Mouse (Mus musculus): ENCODE measurements around the gene Lyst.
"Not testable (repeated sequence)": the region's sequence is repeated elsewhere in the genome, so short reads cannot be mapped to it uniquely, and the experiment has no call there.

The Lyst gene

DNA sequence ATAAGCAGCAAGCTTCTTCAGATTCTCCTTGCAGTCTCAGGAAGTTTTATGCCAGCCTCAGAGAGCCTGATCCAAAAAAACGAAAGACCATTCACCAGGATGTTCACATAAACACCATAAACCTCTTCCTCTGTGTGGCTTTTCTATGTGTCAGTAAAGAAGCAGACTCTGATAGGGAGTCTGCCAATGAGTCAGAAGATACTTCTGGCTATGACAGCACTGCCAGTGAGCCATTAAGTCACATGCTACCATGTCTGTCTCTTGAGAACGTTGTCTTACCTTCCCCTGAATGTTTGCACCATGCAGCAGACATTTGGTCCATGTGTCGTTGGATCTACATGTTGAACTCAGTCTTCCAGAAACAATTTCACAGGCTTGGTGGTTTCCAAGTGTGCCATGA lies 47.4 kb downstream of the Lyst start:
- no peak for DNase-seq (ENCODE audit: low spot score in 2 of 2)

DNA sequence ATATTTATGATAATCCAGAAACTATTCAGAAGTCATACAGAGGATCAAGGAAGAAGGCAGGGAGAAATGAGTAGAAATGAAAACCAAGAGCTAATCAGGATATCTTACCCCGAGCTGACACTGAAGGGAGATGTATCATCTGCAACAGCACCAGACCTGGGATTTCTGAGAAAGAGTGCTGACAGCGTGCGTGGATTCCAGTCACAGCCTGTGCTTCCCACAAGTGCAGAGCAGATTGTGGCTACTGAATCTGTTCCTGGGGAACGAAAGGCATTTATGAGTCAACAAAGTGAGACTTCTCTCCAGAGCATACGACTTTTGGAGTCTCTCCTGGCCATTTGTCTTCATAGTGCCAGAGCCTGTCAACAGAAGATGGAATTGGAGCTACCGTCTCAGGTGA lies 47.8 kb downstream of the Lyst start:
- no peak for DNase-seq (ENCODE audit: low spot score in 2 of 2)

DNA sequence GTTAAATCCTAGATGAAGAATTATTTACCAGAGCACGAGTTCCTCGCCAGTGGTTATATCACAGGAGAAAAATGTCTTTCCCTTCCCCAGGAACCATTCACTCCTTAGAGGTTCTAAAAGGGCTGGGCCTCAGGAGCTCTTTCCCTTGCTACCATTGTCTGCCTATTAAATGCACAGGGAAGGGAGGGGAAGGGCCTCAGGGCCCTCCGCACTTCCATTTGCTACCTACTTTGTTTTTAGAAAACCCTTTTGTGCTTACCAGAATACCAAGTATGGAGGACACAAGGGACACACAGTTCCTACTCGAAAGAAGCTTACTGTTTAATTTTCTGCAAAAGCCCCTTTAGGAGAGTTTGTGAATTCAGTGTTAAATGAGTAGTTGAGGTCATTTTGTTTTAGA lies 48.5 kb downstream of the Lyst start:
- DNase-seq (ENCODE audit: low spot score in 2 of 2), result no peak

DNA sequence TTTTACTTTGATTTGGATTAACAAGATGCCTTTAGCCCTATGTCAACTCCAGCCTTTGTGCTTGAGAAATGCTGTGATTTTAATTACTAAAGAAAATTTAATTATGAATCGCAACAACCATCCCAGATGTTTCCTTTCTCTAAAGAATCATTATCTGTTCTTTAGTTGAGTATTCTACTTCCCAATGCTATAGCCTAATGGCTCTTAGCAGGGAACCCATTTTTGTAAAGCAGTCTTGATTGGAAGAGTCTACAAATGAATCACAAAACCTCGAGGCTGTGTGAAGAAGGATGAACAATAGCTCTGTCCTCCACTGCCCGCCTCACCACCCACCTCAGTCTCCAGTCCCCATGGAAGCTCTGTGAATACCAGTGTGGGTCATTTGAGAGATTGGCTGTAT lies 57.1 kb downstream of the Lyst start:
- DNase-seq (ENCODE audit: low spot score in 2 of 2), result no peak

DNA sequence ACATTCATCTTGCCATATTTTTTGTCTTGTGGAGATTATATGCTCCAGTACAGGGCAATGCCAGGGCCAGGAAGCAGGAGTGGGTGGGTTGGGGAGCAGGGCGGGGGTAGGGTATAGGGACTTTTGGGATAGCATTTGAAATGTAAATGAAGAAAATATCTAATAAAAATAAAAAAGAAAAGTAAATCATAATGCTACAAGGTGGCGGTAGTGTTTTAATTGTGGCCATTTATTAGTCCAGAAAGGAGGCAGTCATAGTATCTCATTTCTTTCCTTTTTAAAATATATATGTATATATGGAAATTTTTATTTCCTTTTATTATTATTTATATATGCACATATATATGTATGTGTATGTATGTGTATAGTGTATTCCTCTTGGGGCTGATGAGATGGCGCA lies 65.3 kb downstream of the Lyst start:
- no peak for DNase-seq (ENCODE audit: low spot score in 2 of 2)

DNA sequence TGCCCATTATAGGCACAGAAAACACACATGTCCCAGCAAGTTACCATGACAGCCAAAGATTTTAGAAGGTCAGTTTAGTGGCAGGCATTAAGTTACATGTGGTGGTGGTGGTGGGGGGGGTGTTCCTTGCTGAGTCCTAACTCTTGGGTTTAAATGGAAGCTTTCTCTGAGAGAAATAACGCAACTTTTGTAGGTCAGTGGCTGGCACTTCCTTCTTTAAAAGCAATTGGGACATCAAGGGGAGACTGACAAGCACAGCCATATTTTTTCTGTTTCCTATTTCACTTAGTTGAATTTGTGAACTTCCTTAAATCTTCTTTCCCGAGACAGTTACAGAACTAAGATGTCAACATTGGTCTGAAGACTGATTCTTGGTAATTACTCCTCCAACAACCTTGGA lies 75.9 kb downstream of the Lyst start:
- not testable (repeated sequence) for DNase-seq (ENCODE audit: low spot score in 2 of 2)

DNA sequence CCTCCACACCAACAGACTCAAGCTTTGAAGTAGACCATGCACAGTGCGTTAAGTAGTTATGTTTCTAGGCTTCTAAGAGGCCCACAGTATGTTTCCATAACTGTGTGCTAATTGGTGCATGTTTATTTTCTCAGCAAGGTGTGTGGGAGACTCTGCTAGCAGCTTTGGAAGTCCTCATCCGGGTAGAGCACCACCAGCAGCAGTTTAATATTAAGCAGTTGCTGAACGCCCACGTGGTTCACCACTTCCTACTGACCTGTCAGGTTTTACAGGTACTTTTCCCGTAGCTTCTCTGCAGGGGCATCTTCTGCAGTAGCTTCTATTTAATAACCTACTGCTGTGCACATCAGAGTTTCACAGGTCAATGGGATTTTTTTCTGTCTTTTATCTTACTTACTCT lies 80.5 kb downstream of the Lyst start:
- no peak for DNase-seq (ENCODE audit: low spot score in 2 of 2)

DNA sequence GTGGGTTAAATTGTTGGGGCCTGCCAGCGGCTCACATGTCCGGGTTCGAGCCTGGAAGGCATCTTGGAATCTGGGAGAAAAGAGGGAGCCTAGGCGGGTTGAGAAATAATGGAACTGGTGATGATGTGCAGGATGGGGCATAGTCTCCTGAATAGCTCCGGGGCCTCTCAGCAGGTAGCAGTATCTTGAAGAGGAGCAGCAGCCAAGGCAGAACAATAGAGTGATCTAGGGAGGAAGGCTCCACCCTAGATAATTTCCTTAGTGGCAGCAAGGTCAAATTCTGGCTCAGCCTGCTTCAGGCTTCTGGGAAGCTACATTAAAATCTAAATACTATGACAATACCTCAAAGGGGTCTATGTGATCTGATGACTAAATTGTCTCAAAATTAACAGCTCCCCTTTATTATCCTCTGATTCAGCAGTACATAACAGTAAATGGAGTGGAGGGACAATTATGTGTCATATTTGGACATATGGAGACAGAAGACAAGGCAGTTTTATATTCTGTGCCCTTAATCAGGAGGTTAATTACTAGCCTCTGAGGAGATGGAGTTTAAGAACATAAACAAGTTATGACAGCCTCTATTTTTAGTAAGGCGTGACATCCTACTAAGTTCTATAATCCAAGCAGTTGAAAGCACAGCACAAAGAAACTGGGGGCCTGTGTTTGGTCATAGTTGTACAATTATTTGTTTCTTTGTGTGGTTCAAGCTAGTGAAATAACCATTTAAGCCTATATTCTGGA lies 81.6 kb downstream of the Lyst start:
- no peak for DNase-seq (ENCODE audit: low spot score in 2 of 2)

DNA sequence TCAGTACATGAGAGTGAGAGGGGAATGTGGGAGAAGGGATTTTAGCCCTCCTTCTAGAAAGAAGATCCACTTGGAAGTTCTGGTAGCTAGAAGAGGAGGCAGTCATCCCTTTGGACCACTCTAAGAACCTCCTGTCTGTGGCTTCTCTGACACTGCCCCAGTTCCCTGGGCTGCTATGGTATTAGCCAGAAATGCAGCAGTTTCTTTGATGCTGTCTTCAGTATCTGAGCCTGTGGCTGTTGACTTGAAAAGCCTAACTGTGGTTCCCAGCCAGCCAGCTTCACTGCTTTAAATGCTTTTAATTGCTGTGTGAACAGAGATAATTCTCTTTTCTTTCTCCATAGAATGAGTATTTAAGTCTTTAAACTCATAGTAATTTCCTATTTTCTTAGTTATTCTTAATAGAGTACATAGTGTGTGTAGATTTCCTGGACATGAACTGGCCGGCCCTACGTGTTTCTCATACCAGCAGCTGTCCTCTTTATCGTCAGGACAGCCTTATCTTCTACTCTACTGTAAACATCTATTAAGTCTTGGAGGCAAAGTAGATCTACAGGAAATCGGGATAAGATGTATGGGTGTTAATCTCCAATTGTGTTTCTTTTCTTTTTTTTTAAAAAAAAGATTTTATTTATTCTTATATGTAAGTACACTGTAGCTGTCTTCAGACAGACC lies 84.6 kb downstream of the Lyst start:
- DNase-seq (ENCODE audit: low spot score in 2 of 2), result no peak

DNA sequence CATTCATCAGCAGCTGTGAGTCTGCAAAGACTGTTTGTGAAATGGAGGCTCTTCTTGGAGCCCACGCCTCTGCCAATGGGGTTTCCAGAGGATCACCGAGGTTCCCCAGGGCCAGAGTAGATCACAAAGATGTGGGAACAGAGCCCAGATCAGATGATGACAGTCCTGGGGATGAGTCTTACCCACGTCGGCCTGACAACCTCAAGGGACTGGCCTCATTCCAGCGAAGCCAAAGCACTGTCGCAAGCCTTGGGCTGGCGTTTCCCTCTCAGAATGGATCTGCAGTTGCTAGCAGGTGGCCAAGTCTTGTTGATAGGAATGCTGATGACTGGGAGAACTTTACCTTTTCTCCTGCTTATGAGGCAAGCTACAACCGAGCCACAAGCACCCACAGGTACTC lies 87.7 kb downstream of the Lyst start:
- DNase-seq (ENCODE audit: low spot score in 2 of 2), result no peak

DNA sequence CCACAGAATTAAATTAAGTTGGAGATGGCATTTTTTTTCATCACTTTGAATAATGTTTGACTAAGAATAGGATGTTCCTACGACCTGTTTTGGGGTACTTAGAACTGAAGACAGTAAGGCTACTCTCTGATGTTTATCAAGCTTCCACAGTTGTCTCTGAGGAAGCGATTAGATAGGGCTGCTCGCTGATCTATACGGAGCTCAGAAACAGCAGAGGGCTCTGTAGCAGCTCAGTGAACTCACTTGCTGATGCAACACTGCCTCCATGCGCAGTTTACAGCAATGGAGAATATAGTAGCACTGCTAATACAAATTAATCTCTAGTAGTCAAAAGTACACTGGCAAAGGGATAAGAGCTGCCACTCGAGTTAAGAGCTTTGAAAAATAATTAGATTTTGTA lies 91.4 kb downstream of the Lyst start:
- DNase-seq (ENCODE audit: low spot score in 2 of 2), result no peak

DNA sequence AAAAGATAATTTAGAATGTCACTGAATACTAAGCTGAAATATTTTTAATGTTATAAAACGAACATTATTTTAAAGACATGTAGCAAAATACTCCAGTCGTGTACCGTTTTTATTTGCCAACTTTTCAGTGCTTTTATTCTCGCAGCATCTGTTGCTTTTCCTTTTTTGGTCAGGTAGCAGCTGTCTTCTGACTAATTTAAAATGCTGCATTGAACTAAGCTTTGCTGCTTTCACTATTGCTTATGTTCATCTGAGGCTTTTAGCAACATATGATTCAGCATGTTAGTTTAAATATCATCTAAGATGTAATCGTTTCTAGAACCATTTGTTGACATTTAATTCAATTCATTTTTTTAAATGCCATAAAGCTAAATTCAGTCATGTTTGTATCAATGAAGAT lies 113.3 kb downstream of the Lyst start:
- no peak for DNase-seq (ENCODE audit: low spot score in 2 of 2)

DNA sequence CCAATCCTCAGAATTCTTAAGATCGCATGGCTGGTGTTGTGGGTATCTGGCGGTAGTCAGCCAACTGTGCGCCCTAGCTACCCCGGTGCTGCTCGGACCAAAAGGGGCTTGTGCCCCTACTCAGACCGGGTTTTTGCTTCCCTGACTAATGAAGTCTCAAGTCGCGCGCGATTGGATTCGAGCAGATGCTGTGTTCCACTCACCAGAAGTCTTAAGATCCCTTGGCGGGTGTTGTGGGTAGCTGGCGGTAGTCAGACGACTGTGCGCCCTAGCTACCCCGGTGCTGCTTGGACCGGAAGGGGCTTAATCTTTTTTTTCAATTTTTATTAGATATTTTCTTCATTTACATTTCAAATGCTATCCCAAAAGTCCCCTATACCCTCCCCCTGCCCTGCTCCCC lies 131.2 kb downstream of the Lyst start:
- not testable (repeated sequence) for DNase-seq (ENCODE audit: low spot score in 2 of 2)

DNA sequence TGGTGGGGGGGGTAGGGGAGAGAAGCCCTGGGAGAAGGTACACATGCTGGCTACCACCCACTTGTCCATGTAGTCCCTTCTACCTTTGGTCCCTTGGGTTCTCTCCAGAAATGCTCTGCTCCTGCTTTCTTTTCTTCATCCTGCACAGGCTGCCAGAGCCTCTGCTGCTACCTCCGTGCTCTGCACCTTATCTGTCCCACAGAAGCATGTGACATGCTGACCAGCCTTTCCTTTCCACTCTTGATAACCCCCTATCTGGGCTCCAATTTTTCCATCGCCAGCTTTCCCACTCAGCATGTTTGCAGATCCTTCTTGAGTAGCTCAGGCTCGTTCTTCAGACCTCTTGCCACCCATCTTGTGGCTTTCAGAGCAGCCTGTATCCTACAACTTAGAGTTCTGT lies 133.1 kb downstream of the Lyst start:
- DNase-seq (ENCODE audit: low spot score in 2 of 2), result no peak

DNA sequence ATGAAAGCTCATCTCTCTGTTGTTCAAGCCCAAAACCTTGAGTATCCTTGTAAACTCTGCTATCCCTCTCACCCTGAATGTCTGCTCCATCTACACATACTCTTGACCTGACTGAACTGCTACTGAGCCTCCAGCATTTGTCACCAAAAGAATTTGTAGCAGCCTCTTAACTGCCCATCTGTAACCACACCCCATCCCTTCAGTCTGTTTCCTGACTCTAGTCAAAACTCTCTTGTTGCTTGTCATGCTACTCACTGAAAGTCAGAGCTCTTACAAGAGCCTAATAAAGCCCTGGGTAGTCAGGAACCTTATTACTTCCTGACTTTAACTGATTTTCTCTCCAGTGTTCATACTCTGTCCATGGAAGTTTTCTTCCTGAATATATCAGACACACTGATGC lies 133.6 kb downstream of the Lyst start:
- DNase-seq (ENCODE audit: low spot score in 2 of 2), result no peak

DNA sequence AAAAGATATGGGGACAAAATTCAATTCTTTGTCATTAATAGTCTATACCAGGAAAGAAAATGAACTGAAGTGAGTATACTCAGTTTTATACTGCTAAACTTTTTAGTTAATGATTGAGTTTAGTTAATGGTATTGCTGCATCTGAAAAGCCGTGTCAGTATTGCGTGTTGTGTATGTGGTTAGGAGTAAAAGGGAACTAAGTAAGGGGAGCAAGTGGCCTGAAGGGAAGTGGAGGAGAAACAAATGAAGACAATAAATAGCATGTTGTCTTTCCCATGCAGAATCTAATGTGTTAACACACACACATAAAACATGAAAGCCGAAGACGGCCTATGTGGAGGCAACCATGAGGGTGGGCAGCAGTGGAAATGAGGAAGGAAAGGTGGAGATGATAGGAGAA lies 149.0 kb downstream of the Lyst start:
- no peak for DNase-seq (ENCODE audit: low spot score in 2 of 2)

DNA sequence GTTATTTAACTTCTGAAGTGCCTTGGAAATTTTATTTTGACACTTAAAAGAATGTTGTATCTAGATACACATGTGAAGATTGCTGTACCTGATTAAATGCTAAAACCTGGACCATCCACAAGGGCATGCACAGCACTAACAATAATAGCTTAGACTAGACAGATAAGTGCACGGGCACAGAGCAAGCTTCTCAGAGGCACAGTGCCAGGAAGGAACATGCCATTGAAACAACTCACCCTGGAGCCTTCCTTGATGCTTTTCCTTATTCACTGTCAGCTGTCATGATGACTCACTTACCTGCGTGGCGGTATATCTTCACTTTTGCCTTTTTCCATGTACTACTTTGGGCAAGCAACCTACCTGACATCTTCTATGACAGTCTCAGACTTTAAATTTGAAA lies 155.7 kb downstream of the Lyst start:
- DNase-seq (ENCODE audit: low spot score in 2 of 2), result no peak

DNA sequence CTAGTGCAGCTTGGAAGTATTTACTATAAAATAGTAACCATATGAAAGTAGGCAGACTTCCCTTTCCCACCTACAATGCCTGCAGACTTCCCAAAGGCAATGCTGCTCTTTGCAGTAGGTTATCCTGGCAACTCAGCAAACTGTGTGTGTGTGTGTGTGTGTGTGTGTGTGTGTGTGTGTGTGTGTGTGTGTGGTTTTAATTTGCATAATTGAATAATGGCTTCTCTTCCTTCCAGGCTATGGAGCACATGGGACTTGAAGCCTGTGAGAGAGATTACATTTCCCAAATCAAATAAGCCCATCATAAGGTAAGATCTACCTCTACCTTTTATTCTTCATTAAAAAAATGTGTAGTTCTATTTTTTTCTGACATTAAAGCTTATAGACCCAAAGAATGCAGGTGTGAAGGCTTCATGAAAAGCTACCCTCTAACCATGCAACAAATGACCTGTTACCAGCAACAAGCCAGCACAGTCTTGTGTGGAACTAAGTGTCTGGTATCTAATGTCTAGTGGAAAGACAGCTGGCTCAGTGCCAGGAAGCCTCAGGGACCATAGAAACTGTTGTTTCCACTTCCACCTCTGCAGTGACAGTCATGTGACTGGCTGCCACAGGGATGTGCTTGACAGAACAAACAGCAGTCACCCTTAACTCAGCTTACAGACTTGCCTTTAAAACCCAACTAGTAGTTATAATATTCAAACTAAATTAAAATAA lies 185.7 kb downstream of the Lyst start:
- no peak for DNase-seq (ENCODE audit: low spot score in 2 of 2)

DNA sequence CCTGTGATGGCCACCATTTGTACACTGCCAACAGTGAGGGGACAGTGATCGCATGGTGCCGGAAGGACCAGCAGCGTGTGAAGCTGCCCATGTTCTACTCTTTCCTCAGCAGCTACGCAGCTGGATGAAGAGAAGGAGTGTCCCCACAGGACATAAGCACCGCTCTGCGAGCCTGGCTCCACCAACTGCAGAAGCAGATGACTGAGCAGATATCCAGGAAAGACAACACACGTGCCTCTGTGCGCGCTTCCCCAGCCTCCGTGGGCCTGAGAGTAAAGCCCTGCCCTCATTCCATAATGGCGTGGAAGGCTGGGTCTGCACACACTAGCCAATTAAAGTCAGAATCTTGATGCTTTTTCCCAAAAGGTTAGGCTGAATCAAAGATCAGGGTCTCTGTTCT lies 186.9 kb downstream of the Lyst start:
- no peak for DNase-seq (ENCODE audit: low spot score in 2 of 2)

DNA sequence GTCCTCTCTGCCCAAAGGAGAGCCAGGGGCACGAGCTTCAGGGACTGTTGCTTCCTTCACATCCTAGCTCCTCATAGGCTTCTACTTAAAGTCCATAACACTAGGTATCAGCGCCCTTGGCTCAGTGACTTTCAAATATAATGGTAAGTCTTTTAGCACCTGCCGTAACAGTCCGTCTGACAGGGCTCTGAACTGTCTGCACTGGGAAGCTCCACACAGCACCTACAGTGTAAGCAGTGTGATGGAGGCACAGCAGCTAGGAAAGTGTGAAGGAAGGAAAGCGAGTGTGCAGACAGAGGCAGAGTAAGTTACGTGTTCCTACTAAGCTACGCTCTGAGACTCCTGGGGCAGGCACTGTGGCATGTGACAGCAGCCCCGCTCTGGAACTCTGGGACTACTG lies 187.5 kb downstream of the Lyst start:
- DNase-seq (ENCODE audit: low spot score in 2 of 2), result no peak

DNA sequence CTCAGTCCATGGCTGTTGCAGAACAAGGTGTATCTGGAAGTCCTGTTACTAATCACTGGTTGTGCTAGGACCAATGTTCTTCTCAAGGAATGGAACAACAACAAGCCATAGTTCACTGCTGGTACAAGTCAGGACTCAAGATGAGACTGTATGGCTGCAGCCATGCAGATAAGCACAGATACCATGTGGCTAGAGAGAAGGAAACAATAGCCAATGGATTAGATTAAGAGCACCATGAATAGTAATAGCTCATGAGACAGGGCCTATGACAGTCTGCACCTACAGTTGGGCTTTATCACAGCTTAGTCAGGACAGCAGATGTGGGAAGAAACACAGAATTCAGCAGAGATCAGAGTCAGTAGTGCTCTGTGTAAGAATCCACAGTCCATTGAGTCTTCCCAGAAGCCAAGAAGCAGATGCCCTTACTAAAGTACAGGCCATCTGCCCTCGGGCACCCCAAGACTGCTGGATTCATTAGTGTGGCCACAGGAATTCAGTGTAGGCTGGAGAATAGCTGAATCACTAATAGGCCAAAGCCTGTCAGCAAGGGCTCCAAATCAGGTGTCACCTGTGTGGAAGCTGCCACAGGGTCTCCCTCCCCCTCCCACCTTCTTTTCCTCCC lies 188.8 kb downstream of the Lyst start:
- DNase-seq (ENCODE audit: low spot score in 2 of 2), result no peak

DNA sequence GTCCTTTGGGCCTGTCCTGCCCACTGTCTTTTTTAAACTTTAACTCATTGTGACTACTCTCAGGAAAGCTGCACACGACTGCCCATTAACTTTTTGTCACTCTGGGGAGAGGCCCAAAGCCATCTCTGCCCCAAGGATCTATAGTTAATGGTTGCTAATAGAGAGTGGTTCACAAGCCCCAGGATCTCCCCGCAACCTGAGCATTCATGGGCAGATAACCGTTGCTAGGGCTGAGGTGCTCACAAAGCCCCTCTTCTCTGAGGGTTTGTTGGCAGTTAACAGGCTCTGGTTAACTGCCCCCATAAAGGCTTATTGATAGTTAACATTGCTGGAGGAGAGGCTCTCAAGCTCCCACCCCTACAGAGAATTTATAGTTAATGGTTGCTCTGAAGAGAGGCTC lies 190.1 kb downstream of the Lyst start:
- no peak for DNase-seq (ENCODE audit: low spot score in 2 of 2)

DNA sequence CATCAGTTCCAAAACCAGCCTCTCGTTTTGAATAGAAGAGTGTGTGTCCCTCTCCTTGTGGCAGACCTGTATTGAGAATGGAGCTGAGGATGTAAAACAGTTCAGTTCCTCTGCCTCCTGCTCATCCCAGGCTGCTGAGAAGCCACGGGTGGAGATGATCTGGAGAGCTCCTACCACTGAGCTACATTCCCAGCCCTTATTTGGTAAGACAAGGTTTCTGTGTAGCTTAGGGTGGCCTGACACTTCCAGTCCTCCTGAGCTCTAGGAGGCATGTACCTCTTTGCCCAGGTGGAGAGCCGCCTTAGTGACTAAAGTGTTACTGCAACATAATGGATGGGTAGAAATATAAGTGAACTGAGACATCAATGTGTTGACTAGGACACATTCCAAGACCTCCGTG lies 190.8 kb downstream of the Lyst start:
- no peak for DNase-seq (ENCODE audit: low spot score in 2 of 2)

Data from frontal cortex, postnatal 25 days (tissue).